Mouse (Mus musculus) embryo, embryonic 10 days (tissue): ENCODE measurements around the gene Commd1.

Source experiments
- DNase-seq: peaks from one replicate; pipeline ENCODE4 v3.0.0-alpha.2; 2015; ENCODE audit warnings: low spot score

The Commd1 gene

DNA sequence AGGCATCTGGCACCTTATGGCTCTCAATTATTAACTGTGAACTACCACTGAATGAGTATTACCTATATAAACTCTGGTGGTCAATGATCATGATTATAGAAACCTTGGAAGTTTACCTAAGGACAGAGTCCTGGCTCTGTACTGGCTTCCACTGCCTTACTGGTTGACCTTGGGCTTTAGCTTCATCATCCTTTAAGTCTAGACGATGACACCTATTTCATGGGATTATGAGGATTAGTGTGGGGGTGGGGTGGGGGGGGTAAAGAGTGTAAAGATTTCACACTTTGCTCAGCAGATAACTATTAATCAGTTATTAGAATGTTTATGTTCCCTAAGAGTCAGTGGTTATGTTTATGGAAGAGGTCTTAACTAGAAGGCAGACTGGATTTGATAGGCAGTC, 7.6 kb upstream of the Commd1 start:
- DNase-seq, result no peak

DNA sequence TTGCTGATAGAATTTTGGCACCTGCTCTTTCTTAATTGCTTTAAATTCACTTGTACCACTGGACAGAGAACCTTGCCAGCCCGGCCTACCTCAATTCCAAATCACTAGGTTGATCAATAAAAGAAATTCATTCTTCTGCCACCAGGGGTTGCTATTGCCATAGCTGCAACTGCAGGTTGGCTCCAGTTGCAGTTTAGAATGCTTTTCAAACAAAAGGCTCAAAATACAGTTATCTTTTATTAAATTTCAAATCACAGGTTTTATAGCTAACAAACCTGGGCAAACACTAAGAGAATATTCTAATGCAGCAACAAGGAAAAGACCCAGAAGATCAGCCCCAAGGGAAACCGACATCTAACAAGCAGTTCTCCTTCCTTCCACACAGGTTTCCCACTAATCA, 5.2 kb upstream of the Commd1 start:
- peak; percentile 70 for DNase-seq

DNA sequence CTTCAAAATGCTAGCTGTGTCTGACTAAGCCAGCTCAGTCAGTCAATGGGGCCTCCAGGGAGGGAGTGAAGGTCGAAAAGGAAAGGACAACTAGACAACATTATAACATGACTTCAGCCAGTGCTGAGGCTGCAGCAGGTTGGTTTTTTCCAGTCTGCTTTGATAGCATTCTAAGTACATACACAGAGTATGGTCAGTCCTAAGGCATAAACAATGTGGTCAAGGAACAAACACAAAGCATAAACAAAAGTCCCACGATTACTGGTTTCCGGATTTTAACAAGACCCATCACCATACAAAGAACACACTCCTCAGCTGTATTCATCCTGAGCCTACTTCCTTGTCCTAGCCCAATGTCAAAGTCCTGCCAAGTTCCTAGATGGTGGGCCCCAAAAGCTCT, 3.3 kb upstream of the Commd1 start:
- no peak for DNase-seq

DNA sequence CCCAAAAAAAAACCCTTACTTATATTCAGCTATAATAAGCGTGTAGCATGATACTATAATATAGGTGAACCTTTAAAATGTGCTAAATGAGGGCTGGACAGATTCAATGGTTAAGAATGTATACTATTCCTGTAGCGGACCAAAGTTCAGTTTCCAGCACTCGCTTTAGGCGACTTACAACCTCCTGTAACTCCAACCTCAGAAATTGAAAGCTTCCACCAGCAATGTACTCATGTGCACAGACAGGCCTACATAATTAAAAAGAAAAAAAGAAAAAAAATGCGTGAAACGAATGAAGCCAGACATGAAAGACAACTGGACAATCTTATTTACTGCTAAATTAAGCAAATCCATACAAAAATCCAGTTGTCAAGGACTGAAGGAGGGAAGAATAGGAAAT, 664 bp upstream of the Commd1 start:
- no peak for DNase-seq

DNA sequence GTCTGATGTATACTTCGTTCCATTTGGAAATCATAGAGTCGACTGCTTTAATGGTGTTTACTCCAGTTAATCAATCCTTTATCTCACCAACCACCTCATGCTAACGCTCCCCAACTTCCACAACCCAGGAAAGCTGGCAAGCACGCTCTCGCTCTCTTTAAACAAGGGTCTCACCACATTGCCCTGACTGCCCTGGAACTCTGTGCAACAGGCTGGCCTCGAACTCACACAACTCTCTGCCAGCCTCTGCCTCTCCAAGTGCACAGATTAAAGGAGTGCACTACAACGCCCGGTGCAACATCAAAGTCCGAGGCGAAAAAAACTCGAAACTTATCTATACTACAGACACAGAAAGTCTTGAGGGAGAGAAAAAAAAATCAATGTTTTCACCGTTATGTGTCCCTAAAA, 635 bp downstream of the Commd1 start:
- no peak for DNase-seq

DNA sequence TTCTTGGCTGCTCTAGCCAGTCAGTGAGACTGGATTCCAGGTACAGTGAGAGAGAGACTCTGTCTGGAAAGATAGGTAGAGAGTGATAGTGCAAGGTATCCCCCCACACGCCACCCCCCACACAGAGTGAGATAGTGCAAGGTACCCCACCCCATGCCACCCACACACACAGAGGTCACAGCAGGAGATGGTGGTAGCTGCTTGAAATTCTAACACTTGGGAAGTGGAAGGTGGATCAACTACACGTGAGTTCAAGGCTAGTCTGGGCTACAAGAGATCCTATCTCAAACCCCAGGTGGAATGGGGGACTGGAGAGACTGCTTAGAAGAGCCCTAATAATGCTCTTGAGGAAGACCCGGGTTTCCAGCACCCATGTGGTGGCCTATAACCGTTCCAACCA, 1.1 kb downstream of the Commd1 start:
- no peak for DNase-seq

DNA sequence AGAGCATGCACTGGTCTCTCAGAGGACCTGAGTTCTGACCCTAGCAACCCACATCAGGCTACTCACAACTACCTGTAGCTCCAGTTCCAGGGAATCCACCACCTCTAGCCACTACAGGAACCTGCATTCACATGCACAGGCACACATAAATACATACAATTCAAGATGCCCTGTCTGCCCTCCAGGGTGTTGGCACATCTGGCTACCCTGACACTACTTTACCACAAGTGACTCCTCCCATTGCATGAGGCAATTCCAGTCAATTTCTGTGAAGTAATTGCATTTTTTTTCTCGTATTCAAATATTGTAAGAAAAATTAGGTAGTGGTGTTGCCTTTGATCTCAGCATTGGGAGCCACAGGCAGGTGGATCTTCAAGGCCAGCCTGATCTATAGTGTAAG, 3.0 kb downstream of the Commd1 start:
- no peak for DNase-seq

DNA sequence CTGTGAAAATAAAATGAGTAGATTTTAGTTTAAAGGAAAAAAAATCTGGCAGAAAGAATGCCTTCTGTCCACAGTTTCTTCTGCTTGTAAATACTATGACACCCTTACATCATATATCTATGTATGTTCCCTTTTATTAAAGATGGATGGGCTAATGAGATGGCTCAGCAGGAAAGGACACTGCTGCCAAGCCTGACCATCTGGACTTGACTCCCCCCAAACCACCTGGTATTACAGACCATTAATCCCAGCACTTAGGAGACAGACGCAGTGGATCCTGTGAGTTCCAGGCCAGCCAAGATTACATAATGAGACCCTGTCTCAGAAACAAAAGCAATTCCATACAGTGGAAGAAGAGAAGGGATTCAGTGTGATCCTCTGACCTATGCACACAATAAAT, 3.5 kb downstream of the Commd1 start:
- DNase-seq, result no peak

DNA sequence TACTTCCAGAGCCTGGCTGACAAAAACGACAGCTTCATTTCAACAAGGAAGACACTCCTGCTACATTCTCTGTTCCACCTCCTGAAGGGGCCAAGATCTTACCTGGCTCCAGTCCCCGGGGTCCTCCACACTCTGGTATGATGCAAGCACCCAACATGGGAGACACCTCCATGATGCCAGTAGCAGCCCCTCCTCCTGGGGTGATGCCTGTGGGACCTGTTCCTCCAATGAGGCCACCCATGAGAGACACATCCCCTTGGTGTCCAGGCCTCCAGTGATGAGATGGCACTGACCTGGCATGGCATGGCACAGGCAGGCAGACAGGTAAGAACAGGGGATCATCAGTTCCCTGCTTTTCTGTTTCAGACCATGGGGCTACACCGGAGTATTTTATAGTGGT, 4.0 kb downstream of the Commd1 start:
- no peak for DNase-seq

DNA sequence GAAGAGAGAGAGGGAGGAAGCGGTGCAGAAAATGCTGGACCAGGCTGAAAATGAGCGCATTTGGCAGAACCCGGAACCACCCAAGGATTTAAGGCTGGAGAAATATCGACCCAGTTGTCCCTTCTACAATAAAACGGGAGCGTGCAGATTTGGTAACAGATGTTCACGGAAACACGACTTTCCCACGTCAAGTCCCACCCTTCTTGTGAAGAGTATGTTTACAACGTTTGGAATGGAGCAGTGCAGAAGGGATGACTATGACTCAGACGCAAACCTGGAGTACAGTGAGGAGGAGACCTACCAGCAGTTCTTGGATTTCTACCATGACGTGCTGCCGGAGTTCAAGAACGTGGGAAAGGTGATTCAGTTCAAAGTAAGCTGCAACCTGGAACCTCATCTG, 8.6 kb downstream of the Commd1 start:
- DNase-seq, result no peak

DNA sequence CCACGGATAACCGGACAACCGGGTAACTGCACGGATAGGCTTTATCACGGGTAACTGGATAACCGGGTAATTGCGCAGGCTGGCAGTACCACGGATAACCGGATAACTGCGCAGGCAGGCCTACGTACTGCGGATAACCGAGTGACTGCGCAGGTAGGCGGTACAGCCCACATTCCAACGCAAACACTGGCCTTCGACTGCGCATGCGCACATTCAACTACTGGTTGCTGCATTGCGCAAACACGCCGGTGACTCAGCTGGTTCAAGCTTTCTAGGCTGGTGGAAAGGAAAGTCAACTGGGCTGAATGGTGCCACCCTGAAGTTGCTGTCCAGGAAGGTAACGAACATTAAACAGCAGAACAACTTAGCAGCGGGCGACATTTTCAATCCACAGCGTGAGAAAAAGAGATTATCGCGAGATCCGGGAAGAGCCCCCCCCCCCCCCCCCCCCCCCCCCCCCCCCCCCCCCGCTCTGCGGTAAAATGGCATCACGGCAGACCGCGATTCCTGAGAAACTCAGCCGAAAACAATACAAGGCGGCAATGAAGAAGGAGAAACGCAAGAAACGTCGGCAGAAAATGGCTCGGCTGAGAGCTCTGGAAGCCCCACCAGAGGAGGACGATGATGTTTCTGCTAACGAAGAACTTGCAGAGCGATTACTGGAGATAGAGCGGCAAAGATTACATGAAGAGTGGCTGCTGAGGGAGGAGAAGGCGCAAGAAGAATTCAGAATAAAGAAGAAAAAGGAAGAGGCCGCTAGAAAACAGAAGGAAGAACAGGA, 9.2 kb downstream of the Commd1 start:
- peak; percentile 86 for DNase-seq

DNA sequence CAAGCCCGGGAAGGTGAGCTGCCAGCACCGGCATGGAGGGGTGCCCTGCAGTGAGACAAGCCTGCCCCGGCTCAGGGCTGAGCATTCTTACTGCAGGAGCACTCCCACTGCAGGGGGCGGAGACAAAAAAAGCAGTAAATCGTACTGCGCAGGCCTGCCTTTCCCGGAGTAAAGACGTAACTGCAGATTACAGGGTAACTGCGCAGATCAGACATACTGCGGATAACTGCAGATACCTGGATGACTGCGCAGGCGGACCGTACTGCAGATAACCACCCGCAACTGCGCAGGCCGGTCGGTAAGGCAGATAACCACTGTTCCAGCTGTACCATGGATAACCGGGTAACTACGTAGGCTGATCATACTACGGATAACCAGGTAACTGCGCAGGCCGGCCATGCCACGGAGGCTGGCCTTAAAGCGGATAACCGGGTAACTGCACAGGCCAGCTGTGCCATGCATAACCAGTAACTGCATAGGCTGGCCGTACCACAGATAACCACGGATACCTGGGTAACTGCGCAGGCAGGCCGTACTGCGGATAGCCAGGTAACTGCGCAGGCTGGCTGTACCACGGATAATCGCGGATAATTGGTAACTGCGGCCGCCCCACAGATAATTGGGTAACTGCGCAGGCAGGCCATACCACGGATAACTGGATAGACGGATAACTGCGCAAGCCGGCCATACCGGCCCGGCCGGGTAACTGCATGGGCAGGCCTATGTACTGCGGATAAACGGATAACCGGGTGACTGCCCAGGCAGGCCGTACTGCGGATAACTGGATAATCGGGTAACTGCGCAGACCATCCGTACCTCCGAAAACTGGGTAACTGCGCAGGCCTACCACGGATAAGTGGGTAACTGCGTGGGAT, 10.1 kb downstream of the Commd1 start, which contains the start of gene Zrsr1:
Gene Zrsr1, plus strand, starts transcription at position 171 of the 875 bp plus-strand sequence.
- peak; percentile 74 for DNase-seq

DNA sequence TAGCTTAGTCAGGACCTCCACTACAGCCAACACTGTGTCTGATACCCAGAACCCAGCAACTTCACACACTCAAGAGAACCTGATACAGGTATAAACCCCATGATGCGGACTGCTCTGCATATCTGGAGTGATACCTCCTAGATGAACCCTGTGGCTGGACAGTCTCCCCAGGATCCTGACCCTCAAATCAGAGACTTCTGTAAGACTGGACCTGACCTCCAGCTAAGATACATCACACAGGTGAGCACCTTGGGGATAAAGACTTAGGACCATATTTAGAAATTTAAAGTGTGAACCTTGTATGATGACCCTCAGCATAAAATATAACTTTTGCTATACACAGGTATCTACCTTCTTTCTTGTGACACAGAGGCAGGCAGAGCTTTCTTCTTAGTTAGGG, 11.6 kb downstream of the Commd1 start:
- no peak for DNase-seq

DNA sequence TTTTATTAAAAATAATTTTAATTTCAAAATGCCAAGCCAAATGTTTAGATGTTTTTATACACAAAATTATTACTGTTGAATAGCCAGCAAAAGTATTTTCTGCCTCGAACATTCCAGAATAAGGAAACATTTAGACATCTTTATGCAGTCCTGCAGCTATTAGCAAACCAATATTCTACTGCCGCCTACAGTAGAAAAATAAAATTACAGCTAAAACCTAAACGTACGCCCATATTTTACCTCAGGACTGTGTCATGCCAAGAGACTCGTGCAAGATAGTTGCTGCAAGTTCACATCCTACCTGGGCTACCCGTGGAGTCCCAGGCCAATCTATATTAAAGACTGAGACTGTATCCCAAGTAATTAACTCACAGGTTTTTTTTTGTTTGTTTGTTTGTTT, 12.7 kb downstream of the Commd1 start:
- DNase-seq, result no peak

DNA sequence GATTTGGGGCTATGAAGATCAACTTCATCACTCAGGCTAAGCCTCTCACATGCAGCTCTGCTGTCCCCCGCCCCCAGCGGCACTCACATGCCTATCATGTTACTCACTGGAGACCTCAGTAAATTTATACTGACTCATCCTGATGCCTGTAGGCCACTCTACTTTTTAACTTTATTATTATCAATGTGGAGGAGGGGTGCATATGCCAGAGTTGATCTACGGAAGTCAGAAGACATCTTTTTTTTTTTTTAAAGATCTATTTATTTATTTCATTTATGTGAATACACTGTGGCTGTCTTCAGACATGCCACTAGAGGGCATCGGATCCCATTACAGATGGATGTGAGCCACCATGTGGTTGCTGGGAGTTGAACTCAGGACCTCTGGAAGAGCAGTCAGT, 16.7 kb downstream of the Commd1 start:
- no peak for DNase-seq

DNA sequence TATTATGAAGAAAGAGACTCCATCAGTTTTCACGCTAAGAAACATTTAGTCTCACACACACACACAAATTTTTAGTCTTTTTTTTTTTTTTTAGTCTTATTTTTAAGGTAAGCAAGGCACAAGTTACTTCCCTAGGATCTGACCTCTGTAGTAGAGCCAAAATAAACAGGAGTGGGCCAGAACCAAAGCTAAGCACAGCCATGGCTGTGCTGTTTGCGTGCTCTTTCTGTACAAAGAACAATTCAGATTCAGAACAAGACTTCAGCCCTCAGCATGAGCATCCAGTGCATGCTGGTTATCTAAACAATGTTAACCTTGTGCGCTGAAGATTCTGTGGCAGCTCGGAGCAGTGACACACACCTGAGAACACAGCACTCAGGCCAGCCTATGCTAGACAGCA, 17.8 kb downstream of the Commd1 start:
- no peak for DNase-seq

DNA sequence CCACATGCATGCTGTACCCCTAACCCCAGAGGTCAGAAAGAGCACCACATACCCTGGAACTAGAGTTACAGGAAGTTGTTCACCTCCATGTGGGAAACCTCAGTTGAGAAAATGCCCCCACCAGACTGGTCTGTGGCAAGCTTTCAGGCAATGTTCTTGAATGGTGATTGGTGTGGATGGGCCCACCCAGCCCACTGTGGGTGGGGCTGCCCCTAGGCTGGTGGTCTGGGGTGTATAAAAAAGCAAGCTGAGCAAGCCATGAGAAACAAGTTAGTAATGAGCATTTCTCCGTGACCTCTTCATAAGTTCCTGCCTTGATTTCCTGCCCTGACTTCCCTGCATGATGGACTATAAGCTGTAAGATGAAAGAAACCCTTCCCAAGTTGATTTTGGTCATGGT, 20.1 kb downstream of the Commd1 start:
- DNase-seq, result no peak

DNA sequence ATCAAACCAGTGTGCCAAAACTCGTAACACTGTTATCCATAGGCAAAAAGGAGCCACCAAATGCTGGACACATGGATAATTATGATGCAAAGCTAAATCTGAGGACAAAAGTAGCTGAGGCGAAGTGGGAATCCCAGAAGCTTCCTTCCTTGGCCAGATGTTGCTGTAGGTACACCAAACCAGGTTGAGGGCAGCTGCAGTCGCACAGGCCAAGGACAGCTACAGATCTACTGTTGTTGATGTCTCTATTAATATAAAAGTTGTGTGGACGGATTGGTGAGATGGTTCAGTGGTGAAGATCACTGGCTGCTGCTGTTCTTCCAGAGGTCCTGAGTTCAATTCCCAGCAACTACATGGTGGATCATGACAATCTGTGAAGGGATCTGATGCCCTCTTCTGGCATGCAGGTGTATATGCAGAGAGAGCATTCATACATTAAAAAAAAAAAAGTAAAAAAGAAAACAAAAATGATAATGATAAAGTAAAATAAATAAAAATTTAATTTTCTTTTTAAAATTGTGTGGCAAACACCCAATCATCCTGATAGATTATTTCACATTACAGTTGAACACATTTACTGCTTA, 24.3 kb downstream of the Commd1 start:
- DNase-seq, result no peak

DNA sequence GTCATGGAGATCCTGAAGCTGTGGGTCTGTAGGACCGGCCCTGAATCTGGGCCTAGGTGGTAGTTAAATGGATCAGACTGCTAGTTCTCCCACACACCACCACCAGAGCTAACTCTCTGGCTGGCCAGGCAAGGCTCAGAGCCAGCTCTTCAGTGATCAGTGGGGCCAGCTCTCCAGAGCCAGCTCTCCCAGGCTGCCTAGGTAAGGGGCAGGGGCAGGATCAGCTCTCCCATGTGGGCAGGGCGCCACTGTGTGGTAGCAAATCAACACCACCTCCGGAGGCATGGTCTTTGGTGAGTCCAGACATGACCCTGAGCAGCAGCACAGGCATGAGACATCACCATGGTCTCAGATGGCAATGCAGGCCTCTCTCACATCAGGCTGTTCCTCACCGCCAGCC, 25.4 kb downstream of the Commd1 start:
- peak; percentile 61 for DNase-seq

DNA sequence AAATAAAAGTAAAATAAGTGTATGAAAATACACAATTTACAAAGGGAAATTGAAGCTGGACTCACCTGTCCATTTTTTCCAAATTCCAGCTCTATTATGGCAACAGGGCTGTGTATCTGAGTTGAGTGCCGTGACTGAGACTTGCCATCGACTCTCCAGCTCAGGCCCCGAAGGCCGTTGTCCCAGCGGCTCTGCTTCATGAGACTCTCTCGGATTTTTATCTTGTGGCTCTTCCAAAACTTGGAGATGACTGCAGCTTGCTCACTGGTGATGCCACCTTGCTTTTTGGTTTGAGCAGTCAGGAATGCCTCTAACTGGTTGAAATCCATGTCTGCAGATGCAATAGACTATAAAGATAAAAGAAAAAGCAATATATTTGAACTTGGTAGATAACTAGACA, 25.8 kb downstream of the Commd1 start:
- DNase-seq, result no peak

DNA sequence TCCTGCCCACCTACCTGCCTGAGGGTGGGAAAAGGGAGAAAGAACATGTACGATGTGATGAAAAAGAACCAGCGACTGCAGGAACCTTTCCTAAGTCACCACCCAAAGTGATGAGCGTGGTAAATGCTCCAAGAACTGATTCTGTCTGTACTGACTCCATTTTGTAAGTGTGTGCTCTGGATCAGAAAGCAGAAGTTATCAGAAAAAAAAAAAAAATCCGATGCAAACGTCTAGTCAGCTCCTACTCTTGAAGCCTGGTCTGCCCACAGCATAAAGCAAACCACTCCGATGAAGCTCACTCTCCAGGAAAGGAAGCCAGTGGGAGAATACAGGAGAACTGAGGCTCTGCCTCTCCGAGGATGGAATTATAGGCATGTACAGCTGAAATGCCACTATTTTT, 29.5 kb downstream of the Commd1 start:
- no peak for DNase-seq

DNA sequence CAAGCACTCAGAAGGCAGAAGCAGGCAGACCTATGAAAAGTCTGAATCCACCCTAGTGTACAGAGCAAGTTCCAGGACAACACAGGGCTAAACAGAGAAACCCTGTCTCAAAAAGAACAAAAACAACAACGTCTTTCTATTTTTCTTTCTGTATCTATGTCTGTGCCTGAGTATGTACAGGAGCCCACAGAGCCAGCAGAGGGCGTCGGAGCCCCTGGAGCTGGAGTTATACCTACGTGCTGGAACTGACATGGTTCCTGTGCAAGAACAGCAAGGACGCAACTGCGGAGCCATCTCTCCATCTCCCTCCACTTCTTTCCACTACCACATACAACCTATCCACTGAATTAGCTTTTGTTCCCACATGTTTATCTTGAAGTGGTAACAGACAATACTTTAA, 32.1 kb downstream of the Commd1 start:
- DNase-seq, result no peak

DNA sequence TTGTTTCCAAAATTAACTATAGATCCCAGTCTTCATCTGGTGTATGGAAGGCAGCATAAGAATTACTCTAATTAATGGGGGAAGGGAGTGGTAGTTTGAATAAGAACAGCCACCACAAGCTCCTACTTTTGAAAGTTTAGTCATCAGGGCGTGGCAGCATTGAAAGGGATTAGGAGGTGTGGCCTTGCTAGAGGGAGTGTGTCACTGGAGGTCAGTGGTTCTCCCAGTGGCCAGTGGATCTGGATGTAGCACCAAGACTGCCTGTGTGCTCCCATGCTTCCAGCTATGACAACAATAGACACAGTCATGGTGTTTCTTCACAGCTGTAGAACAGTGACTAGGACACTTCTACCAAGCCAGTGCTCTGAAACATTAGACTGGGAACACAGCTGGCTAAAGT, 33.1 kb downstream of the Commd1 start:
- DNase-seq, result no peak
